Mouse (Mus musculus) spleen, adult 18-20 months (tissue): Measurements from ENCODE around the gene Cryz.

Source experiments
- DNase-seq, 2 experiments: peaks; one replicate each; pipeline ENCODE4 v3.0.0; 2022; ENCODE audit warnings: mixed read lengths in 2 of 2

Cryz gene

DNA sequence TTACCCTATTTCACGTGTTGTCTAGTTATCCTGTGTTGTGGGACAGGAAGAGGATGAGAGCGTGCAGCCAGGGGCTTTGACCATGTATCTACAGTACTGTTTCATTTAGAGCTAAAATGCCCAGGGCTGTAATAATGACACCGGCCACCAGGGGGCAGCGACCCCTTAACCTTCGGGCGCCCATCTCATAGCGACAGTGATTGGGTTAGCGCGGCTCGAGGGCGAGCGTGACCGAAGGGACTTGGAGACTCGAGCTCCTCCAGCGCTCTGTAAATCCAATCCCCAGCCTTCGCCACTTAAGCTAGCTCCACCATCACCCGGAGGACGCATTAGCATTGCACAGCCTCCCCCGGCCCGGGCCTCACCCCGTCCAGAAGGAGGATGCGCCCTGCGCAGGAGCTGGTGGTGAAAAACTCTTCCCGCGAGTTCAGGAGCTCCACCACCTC, at the start of gene Cryz:
TSS of gene Cryz (plus strand) at position 224 of the 446 bp plus-strand sequence.
- peak; percentile 76 to 92 for DNase-seq

DNA sequence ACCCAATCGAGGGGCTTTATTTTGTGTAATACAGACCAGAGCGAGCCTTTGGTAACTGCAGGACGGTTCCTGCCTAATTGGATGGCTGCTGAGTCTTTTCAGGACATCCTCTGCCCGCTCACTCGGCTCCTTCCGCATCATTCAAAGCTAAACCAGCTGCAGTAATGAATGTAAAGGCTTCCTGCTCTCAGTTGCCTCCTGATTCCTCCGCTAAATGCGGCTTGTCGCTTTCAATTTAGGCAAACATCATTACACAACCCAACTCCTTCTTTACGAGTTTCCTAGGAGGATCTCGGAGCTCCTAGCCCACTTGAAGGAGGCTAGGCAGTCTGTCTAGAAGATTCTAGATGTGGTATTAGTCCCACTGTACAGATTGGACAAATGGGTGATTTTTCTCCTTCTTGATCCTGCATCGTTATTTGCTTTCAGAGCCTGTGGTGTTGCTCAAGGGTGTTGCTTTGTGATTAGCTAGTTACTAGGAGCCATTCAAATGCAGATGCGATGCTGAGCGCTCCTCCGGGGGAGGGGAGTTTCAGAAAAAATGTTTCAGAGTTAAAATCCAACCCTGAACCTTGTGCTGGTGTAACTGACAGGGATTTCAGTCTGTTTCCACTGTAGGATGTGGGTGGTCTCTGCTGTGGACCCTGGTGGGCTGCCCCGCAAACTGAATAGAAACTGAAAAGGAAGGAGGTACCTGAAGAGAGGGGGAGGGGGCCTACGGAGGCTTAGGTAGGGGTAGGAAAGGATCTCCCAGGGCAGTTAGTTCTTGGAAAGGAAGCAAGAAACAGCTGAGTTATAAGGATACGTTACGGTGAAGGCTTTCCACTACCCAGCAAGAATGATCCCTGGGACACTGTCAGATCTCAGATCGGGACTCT, 48.7 kb upstream of the Cryz start:
- no peak for DNase-seq

DNA sequence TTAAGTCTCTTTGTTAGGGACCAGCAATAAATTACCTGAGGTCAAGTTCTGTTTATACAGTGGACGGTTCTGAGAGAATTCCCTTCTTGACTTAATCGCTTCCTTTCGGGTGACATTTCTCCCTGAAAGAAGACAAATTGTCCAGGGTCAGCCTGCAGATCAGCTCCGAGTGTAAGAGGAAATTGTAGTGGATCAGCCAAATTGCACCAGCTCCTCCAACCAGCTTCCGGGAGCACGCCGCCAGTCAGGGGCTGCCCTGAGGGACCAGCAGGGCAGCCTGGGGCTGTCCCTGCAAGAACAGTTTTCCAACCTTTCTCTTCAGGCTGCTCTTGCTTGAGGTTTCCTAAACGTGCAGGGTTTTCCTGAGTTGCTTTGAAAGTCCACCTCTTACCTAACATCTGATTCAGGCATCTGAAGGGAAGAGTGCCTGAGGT, 47.6 kb upstream of the Cryz start:
- DNase-seq = no peak

DNA sequence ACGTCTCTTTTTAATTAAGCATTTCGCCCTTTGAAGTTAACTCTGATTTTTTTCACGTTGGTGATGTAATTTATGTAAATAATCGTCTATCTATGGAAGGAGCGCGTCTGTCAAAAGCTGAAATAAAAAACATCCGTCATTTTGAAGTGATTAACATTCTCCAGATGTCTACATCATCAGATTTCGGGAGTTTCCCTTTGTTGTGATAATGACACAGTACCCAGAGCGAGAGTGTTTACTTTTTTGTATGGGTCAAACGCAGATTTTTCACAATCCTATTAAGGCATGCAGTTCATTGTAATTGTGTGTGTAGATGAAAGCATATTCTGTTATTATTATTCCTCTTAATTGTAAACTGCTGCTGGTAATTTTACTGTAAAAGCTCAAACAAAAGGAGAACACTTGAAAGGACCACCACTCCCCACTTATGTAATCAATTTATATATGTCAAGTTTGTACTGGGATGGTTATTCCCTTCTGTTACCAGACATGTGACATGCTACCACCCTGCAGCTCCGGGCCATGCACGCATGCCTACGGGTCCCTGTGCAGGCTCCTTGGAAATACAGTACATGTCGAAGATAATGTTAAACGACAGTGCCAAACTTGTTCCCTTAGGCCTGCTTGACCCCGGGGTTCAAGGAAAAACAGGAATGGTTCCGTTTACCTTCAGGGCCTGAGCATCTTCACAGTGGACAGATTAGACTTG, 46.0 kb upstream of the Cryz start:
- no peak for DNase-seq

DNA sequence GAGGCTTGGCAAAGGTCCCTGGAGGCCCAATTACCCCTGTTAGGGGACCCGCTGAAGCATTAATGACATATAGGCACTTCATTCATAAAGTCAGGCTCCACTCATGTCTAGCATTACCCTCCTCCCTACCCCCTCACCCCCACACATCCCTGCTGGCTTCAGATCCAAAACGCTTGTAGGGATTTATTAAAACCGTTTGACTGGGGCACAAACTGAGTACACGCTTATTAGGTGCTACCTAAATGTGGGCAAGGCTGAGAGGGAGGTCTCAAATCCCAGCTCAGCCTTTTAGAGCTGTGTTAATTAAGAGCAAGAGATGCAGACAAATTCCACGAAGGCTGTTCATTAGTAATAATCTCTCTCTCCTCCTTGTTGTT, 45.5 kb upstream of the Cryz start:
- no peak for DNase-seq

DNA sequence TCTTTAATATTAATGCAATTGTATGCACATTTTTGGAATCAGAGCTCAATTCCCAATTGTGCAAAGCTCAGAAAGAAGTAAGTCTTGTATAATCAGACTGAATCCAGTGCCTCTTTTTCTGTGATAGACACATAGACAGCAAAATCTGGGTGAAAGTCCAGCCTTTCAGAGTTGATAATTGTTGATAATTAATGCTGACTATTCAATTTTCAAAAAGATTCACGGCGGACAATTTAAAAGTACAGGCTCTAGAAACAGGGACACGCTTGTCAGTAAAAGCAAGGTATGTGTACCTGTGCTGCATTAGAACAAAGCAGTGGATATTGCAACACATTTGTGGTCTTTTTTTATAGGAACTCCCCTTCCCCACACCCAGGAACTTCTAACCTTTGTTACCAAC, 34.3 kb upstream of the Cryz start:
- DNase-seq = no peak

DNA sequence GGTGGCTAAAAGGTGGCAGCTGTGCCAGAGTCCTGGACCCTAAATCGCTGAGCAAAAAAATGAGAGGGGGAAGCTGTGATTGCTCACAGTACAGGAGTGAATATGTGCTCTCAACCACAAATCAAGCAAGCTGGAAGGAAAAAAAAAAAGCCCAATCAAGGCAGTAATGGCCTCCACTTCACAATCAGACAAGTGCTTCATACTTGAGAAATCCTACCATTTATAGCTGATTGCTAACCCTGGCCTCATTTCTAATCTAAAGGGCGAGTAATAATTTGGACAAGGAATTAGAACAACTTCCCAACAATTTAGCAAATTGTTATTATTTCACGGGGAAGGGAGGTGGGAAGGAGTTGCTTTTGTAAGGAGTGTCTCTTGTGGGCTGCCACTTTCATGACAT, 31.1 kb upstream of the Cryz start:
- DNase-seq = no peak

DNA sequence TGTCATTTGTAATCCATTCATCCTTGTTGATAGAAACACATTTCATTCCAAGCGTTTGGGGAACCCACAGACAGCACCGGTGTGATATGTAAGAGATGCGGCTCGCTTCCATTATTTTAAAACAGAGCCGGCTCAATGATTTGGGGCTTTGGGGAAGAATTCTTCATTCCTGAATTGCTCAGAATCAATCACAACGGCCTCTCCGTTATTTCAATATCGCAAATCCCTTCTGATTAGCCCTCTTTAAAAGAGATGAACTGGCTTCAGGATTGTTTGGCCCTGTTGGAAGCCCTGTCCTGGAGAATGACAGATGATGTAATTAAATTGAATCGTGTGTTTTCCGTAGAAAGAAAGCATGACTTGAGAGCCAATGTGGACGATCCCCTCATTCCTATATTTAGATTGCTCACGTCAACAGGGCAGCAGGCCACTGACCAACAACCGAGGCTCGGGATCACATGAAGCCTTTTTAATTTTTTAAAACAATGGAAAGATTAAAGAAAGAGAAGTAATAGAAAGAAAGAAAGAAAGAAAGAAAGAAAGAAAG, 26.4 kb upstream of the Cryz start:
- no peak for DNase-seq

DNA sequence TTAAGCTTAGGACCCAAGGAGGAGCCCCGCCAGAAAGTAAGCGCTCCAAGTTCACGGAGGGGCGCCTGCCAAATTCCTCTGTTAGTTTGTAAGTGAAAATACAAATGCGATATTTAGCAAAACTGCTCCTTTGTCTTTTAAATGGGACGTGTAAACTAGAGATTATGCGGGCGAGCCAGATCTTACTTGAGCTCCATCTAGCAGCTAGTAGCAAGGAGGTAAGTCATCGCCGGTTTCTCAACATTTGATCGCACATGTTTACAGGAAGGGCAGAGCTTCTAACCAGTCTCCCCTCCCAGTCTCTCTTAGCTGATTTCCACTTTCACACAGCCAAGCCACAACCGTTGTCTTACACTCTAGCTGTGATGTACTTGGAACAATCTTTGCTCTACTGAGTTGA, 25.7 kb upstream of the Cryz start:
- no peak for DNase-seq

DNA sequence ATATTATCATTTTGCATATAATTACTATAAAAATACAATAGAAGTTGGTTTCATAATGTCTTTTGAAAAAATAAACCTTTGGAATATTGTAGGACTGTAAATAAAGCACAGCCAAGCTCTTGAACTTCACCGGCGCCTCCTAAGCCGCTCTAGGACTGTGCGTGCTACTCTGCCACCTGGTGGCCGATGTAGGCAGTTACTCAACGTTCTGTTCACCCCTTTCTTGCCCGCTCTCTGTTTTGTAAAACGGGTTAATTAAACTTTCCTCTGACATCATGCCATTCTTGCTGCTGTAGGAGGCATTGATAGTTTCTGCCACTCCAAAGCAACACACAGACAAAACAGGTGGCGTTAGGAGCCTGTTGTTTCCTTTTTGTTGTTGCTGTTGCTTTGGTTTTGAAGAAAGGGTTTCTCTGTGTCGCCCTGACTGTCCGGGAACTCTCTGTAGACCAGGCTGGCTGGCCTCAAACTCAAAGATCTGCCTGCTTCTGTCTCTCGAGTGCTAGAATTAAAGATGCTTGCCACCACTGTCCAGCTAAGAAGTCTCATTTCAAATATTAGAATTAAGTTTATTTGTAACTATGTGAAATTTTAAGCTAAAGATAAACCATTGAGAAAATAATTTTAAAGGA, 24.1 kb upstream of the Cryz start:
- peak in 1 of 2 experiments; percentile 63 for DNase-seq

DNA sequence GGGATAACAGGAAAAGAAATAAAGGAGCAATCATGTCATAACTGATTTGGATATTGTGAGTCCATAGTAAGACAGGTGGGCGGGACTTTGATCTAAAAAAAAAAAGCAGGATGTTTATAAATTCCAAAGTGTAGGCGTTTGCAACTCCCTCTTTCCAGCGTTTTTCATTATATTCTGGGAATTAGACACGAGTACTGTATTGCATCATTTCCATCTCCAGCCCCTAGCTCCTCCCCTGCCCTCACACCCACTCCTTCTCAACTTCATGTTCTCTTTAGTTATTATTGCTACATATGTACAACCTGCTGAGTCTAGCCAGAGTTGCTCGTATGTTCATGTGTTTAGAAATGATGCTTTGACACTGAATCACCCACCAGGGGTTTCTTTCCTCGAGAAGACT, 22.8 kb upstream of the Cryz start:
- DNase-seq = no peak

DNA sequence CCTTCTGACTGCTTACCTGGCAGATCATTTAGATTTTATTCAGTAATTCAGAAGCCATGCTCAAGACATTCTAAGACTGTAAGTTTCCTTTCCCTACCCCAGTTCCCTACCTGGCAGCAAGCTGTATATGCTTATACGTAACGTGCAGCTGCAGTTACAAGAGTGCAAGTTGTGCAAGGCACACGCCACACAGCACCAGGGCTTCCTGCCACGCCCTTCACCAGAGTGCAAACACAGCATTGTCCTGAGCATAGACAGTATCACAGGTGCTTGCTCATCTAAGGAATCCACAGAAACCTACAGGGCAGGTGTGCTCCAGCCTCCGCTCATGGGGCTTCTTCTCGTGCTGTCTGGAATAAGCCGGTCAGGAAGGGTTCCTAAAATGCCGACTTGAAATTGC, 18.6 kb upstream of the Cryz start:
- DNase-seq = no peak

DNA sequence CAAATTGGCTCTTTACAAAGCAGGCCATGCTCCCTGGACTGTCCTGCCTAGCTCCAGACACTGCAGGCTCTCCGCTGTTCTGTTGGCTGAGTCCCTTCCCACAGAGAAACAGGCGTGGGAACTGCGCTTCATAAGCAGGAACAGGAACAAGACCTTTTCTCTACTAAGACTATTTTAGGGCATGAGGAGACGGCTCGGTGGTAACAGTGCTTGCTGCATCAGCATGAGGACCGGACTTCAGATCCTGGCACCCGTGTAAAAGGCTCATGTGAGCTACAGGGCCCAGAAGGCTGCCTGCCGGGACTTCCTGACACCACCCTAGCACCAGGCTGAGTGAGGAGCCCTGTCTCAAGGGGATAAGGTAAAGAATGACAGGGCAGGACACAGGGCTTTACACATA, 12.2 kb upstream of the Cryz start:
- DNase-seq = no peak

DNA sequence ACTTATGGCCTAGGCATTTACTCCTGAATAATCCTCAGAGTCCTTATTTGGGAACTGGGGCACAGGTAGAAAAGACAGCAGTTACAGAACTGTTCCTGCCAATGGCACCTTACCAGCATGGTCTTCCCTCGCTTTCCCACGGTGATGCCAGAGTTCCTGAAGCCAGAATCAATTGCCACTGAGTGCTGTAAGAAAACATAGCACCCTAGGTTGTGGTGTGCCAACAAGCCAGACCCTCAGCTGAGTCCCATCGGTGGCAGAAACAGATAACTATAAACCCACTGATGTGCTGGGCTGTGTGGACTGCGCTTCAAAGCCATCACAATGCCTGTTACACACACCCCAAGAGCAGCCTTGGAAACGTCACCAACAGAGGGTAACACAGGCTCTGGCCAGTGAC, 5.5 kb upstream of the Cryz start:
- no peak for DNase-seq

DNA sequence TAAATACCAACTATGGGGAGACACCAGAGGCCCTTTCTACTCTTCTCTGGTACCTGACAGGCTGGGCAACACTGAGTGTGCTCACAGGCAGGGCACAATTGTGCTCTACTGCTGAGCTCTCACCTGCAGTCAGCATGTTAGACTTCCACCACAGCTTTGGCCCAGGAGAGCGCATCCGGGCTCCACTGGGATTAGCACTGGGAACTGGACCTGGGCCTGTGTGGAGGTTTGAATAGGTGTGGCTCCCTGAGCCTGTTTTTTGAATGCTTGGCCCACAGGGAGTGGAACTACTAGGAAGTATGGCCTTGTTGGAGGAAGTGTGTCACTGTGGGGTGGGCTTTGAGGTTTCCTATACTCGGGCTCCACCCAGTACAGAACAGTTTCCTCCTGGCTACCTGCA, 4.9 kb upstream of the Cryz start:
- DNase-seq = no peak

DNA sequence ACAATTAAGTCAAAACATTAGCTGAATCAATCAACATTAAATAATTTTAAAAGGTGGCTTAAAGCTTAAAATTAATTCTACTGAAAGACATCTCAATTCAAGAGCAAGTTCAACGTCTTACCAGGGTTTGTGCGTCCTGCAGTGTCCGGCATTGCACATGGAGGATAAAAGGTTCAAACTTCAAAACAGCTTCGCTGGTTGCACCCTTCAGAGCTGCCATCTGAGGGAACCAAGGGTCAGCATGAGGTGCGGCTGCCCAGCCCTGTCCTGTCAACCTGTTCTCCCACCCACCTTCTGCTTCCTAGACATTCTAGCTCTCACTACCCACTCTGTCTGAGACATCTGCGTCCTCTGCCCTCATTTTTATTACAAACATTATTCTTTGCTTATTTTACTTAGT, 2.9 kb upstream of the Cryz start:
- DNase-seq = no peak

DNA sequence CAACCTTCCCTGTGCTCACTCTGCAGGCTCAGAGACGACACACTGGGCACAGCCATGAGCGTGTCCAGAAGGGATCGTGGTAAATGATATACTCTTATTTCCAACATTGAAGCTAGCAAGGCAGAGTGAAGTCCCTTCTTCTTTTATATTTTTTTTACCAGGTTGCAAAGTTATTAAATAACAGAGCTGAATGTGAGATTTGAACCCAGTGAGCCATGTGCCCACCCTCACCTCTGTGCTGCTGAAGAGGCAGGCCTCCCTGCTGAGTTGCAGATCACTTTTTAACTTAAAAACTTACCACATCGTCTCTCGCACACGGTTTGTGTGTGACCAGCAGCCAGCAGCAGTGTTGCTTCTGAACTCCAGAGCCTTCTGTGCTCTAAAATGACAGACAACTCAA, 2.4 kb upstream of the Cryz start:
- DNase-seq = no peak

DNA sequence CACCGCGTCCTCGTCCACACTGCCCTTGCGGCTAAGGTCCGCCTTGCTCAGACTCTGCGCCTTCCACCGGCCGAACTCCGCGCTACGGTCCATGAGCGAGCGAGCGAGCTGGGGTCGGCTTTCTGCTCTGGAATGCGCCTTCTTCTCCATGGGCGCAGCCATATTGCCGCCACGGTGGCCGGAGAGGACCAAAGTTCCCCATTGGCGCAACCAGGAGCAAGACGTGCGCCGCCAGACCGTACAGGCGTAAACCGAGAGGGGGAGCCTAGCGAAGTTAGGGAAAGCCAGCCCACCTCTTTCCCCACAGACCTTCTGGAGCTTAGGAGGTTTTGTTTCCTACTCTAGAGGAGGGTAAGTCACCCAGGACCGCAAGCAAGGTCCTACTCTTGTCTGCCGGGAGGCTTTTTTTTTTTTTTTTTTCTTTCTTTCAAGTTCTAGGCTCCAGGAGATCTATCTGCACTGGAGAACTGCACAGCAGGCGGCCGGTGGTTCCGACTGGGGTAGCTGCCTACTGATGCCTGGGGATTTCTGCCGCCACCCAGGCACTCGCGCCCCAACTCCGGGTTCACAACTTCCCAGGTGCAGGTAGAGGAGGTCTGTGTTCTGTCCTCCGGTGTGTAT, 533 bp downstream of the Cryz start, which contains the start of gene Tyw3:
TSS of gene Tyw3 (minus strand) at position 171 of the 621 bp plus-strand sequence.
- peak; percentile 86 to 95 for DNase-seq

DNA sequence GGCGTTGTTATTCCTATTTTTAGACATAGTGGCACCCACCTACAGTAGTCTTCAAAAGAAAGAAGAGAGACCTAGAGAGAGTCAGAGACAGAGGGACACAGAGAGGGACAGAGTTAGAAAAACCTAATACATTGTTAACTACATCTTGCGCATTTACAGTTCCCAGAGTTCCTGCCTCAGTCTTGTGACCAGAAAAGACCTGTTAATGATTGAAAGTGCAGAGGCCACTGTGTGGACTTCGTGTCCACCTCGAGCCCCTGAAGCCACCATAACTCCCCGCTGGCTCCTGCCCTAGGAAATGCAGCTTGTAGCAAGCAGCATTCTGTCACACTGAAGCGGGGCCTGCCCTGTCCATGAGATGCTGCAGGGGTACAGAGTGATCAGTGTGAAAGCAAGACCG, 1.1 kb downstream of the Cryz start:
- no peak for DNase-seq

DNA sequence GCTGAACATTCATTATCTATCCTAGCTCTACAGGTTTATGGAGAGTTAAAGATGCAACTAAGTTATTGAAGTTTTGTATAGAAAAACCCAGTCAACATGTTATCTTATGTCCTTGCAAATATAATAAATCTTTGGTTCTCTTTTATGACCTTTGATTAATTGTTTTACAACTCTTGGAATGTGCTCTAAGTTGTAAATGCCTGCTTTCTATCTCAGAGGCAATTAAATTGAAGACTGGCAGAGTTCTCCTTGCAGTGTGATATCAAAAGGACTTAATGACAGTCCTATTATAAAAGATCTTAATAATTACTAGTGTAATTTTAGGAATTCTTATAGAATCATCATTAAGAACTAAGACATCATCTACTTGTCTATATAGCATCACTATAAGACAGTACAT, 5.6 kb downstream of the Cryz start:
- no peak for DNase-seq

DNA sequence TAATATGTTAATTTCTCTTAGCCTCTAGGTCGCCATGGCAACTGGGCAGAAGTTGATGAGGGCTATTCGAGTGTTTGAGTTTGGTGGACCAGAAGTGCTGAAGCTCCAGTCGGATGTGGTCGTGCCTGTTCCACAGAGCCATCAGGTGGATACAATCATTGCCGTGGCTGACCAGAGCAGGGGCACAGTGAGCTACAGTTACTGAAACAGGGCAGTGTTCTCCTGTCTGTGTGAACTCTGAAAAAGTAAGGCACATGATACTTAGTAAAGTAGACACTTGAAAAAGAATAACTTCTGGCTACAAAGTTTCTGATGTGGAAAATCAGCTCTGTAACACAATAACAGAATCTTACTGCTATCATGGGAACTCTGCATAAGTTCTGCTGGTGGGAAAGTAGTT, 8.4 kb downstream of the Cryz start:
- DNase-seq = no peak

DNA sequence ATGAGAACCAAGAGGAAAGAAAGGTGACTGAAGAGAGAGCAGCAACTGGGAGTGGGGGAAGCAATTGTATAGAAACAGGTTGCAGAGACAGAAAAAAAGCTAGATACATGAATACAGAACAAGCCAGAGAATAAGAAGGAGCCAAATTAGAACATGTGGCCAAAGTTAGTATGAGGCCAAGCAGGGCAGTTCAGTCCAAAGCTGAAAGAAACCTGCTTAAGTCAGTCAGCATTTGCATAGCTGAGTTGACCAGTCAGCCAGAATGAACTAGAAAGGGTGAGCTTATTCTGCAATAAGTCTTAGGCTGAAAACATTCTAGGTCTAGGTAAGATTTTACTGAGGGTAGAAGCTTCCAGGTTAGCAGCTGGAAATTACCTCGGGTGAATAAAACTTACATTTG, 11.4 kb downstream of the Cryz start:
- no peak for DNase-seq

DNA sequence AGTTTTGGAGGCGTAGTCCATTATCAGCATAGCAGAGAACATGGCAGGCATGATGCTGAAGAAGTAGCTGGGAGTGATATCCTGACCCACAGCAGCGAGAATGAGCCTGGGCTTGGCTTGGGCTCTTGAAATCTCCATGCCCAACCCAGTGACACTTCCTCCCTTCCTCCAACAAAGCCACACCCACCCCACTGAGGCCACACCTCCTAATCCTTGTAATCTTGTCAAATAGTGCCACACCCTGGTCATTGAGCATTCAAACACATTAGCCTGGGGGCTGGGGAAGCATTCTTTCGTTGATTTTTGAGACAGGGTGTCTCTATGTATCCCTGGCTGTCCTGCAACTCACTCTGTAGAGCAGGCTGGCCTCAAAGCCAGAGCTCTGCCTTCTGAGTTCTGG, 15.4 kb downstream of the Cryz start:
- DNase-seq = no peak
